Mouse (Mus musculus): Measurements from ENCODE around the gene Bmper. TPM values are rescaled to one million over a fixed set of nuclear protein-coding genes. Genes with fewer than 3 reads are reported as not detected.

The Bmper gene
- polyA plus RNA-seq, 1 experiment from 2014 or later: 10.9 TPM

DNA sequence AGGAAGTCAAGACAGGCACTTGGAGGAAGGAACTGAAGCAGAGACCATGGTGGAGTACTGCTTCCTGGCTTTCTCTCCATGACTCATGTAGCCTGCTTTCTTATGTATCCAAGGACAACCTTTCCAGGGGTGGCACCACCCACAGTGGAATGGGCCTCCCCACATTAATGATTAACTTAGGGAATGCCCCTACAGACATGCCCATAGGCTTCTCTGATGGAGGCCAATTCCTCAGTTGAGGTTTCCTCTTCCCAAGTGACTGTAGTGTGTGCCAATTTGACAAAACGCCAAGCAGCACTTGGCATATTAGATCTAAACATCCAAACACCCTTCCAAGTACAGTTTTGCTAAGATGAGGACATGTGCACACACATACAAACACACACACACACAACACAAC, 23.0 kb upstream of the Bmper start:
- no peaks in the 10 kb centered on the region for H3K9me3 ChIP-seq (replicated peaks; ENCODE audit: control insufficient read depth, low read length)
- 0 out of 2 replicates have a peak, but pooled peaks cover 3% of the 10 kb centered on the region for H3K27me3 ChIP-seq (ENCODE audit: control insufficient read depth, insufficient read depth, low read length)
- ATAC-seq (replicated peaks; ENCODE audit: insufficient number of reproducible peaks, low FRiP score, low TSS enrichment): no peak
- WGBS (ENCODE audit: insufficient replicate concordance): 78% methylated on average over 1 of the region's 1 CpGs
- peaks cover 5% of the 10 kb centered on the region; the same call in 1 of the 2 replicates for H3K4me1 ChIP-seq (ENCODE audit: control insufficient read depth, insufficient read depth, low read length)
- H3K4me2 ChIP-seq: no peak overlapping the region
- no peak overlapping the region for H3K27ac ChIP-seq (ENCODE audit: low read depth, low read length)
- H3K9ac ChIP-seq (ENCODE audit: low read depth, low read length): no peak overlapping the region
- H3K36me3 ChIP-seq (ENCODE audit: control insufficient read depth, insufficient read depth, low read length): no peaks in the 10 kb centered on the region
- no peak overlapping the region for H3K4me3 ChIP-seq (ENCODE audit: low read depth, low read length)

DNA sequence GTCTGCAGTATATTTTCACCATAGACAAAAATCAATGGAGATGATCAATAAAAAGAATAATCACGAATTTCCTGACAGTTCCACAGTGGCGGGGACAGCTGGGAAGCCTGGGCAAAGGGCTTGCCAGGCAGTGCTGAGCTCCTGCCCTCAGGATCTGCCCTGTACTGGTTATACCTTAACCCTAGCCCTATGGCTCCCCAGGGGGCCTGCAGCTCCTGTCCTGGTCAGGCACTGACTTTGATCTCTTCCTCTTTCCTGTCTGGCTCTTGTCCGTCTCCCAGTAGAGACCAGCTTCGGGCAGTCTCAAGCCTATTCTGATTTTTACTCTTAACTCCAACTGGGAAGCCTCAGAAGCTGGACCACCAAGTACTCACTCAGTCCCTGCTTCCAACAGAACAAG, 22.0 kb upstream of the Bmper start:
- Histone ChIP-seq H3K27ac (ENCODE audit: low read depth, low read length) (no peak overlapping the region), H3K4me1 (ENCODE audit: control insufficient read depth, insufficient read depth, low read length) (peaks cover 7% of the 10 kb centered on the region; the same call in 1 of the 2 replicates), H3K27me3 (ENCODE audit: control insufficient read depth, insufficient read depth, low read length) (0 out of 2 replicates have a peak, but pooled peaks cover 3% of the 10 kb centered on the region), H3K36me3 (ENCODE audit: control insufficient read depth, insufficient read depth, low read length) (no peaks in the 10 kb centered on the region), H3K4me3 (ENCODE audit: low read depth, low read length) (no peak overlapping the region), H3K9ac (ENCODE audit: low read depth, low read length) (no peak overlapping the region), H3K9me3 (replicated peaks; ENCODE audit: control insufficient read depth, low read length) (no peaks in the 10 kb centered on the region), H3K4me2 (no peak overlapping the region)
- ATAC-seq (replicated peaks; ENCODE audit: insufficient number of reproducible peaks, low FRiP score, low TSS enrichment): no peak
- 69% methylated on average over 4 of the region's 4 CpGs for WGBS (ENCODE audit: insufficient replicate concordance)

DNA sequence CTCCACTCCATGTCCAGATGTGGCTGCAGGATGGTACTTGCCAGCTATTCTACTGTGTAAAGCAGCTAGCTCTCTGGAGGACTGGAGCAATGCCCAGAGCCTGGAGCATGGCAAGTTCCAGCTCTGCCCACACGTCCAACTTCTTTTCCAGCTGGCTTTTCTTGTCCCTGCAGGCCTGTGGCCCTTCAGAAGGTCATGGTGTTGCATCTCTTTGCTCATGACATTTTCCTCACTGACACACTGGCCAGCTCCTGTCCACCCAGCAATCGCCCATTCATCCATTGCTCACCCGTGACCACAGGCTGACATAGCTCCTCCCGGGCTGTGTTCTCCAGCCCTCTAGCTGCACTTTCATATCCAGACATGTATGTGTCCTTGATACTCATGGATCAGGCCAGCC, 20.4 kb upstream of the Bmper start:
- 0 out of 2 replicates have a peak, but pooled peaks cover 3% of the 10 kb centered on the region for H3K27me3 ChIP-seq (ENCODE audit: control insufficient read depth, insufficient read depth, low read length)
- H3K4me2 ChIP-seq: no peak overlapping the region
- 71% methylated on average over 4 of the region's 4 CpGs for WGBS (ENCODE audit: insufficient replicate concordance)
- H3K4me1 ChIP-seq (ENCODE audit: control insufficient read depth, insufficient read depth, low read length): peaks cover 7% of the 10 kb centered on the region; the same call in 1 of the 2 replicates
- ATAC-seq (replicated peaks; ENCODE audit: insufficient number of reproducible peaks, low FRiP score, low TSS enrichment): no peak
- no peak overlapping the region for H3K27ac ChIP-seq (ENCODE audit: low read depth, low read length)
- H3K36me3 ChIP-seq (ENCODE audit: control insufficient read depth, insufficient read depth, low read length): no peaks in the 10 kb centered on the region
- no peak overlapping the region for H3K4me3 ChIP-seq (ENCODE audit: low read depth, low read length)
- H3K9me3 ChIP-seq (replicated peaks; ENCODE audit: control insufficient read depth, low read length): no peaks in the 10 kb centered on the region
- no peak overlapping the region for H3K9ac ChIP-seq (ENCODE audit: low read depth, low read length)

DNA sequence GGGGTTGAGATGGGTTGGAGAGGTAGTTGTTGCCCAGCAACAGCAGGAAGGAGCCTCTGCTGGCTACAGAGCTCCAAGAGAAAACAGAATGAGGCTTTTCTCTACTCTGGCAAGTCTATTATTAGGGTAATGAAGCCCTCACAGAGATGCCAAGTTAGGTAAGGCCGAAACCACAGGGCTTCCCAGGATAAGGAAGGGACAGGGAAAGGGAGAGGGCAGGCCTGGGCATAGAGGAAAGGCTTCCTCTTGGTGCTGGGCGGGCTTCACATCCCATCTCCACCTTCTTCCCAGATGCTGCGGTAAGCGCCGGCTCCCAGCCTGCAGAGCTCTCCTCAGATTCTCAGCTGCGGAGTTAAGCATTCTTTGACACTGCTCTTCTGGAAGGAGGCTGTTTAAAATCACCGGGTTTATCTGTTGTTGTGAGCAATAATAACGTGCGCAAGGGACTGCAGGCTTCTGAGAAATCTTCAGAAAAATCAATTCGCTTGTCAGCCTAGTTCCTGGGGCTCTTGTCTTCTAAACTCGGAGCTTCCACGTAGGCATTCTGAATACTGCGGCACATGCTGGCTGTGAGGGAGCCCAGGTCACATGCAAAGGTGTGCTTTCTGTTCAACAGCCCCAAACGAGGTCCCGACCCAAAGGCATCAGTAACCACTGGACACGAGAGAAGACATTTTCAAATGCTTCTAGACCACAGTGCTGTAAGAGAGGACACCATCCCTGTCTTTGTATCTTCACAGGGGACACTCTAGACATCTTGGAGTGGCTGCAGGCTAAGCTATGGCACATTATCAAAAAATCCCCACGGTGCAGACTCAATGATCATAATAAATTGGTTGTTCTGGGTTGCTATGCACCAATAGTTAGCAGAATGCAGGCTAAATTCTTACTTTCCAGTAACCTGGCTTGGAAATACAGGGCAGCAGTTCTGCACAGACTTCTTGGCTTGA, 18.3 kb upstream of the Bmper start:
- H3K4me3 ChIP-seq (ENCODE audit: low read depth, low read length): peak overlapping the region; percentile 13; the same call in 1 of the 2 replicates
- WGBS (ENCODE audit: insufficient replicate concordance): 9% methylated on average over 17 of the region's 17 CpGs
- peaks cover 7% of the 10 kb centered on the region; the same call in 1 of the 2 replicates for H3K4me1 ChIP-seq (ENCODE audit: control insufficient read depth, insufficient read depth, low read length)
- H3K27ac ChIP-seq (ENCODE audit: low read depth, low read length): no peak overlapping the region
- no peaks in the 10 kb centered on the region for H3K9me3 ChIP-seq (replicated peaks; ENCODE audit: control insufficient read depth, low read length)
- no peak for ATAC-seq (replicated peaks; ENCODE audit: insufficient number of reproducible peaks, low FRiP score, low TSS enrichment)
- 0 out of 2 replicates have a peak, but pooled peaks cover 3% of the 10 kb centered on the region for H3K27me3 ChIP-seq (ENCODE audit: control insufficient read depth, insufficient read depth, low read length)
- no peaks in the 10 kb centered on the region for H3K36me3 ChIP-seq (ENCODE audit: control insufficient read depth, insufficient read depth, low read length)
- H3K9ac ChIP-seq (ENCODE audit: low read depth, low read length): 0 out of 2 replicates have a peak overlapping the region, but pooled peaks have one; percentile 24
- peak overlapping the region; percentile 56 for H3K4me2 ChIP-seq

DNA sequence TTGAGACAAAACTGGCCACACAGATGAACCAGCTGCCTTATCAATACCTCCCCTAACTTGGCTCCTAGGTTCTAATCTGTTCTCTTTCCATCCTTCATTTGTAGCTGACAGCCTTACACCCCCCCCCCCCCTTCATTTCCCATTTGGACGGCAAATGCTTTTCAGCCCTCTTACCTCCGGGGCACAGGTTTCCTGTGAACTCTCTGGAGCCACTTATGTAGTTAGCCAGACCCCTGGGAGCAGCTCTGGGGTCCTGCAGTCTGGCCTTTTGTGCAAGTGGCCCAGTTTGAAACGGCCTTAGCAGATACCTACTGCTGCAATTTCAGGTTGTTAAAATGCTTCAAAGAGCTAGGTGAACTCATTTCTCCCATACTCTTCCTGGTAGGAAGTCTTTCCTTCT, 17.6 kb upstream of the Bmper start:
- Histone ChIP-seq H3K4me1 (ENCODE audit: control insufficient read depth, insufficient read depth, low read length) (peaks cover 7% of the 10 kb centered on the region; the same call in 1 of the 2 replicates), H3K4me3 (ENCODE audit: low read depth, low read length) (no peak overlapping the region), H3K4me2 (no peak overlapping the region), H3K9me3 (replicated peaks; ENCODE audit: control insufficient read depth, low read length) (no peaks in the 10 kb centered on the region), H3K9ac (ENCODE audit: low read depth, low read length) (no peak overlapping the region), H3K27ac (ENCODE audit: low read depth, low read length) (no peak overlapping the region), H3K36me3 (ENCODE audit: control insufficient read depth, insufficient read depth, low read length) (no peaks in the 10 kb centered on the region), H3K27me3 (ENCODE audit: control insufficient read depth, insufficient read depth, low read length) (0 out of 2 replicates have a peak, but pooled peaks cover 3% of the 10 kb centered on the region)
- 6% methylated on average over 3 of the region's 3 CpGs for WGBS (ENCODE audit: insufficient replicate concordance)
- no peak for ATAC-seq (replicated peaks; ENCODE audit: insufficient number of reproducible peaks, low FRiP score, low TSS enrichment)

DNA sequence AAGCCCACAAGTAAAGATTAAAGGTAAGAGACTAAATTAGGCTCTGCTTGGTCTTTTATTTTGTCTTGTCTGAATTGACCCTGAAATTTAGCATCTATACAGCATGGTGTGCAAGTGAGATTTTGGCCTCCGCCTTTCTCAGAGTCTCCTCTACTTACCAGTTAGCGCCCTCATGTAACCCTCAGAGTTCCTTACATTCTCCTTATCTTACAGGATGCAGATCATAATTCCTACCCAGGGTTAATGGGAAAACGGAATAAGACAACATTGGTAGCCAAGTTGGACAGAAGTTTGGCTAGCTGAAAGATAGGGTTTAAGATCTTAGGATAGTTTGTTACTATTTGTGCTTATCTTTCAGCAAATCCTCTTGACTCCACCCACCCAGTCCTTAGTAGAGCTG, 17.1 kb upstream of the Bmper start:
- no peaks in the 10 kb centered on the region for H3K36me3 ChIP-seq (ENCODE audit: control insufficient read depth, insufficient read depth, low read length)
- no peak overlapping the region for H3K27ac ChIP-seq (ENCODE audit: low read depth, low read length)
- 0 out of 2 replicates have a peak, but pooled peaks cover 3% of the 10 kb centered on the region for H3K27me3 ChIP-seq (ENCODE audit: control insufficient read depth, insufficient read depth, low read length)
- WGBS (ENCODE audit: insufficient replicate concordance): 45% methylated on average over 3 of the region's 3 CpGs
- H3K4me1 ChIP-seq (ENCODE audit: control insufficient read depth, insufficient read depth, low read length): peaks cover 7% of the 10 kb centered on the region; the same call in 1 of the 2 replicates
- no peaks in the 10 kb centered on the region for H3K9me3 ChIP-seq (replicated peaks; ENCODE audit: control insufficient read depth, low read length)
- no peak overlapping the region for H3K4me2 ChIP-seq
- no peak overlapping the region for H3K4me3 ChIP-seq (ENCODE audit: low read depth, low read length)
- no peak for ATAC-seq (replicated peaks; ENCODE audit: insufficient number of reproducible peaks, low FRiP score, low TSS enrichment)
- no peak overlapping the region for H3K9ac ChIP-seq (ENCODE audit: low read depth, low read length)

DNA sequence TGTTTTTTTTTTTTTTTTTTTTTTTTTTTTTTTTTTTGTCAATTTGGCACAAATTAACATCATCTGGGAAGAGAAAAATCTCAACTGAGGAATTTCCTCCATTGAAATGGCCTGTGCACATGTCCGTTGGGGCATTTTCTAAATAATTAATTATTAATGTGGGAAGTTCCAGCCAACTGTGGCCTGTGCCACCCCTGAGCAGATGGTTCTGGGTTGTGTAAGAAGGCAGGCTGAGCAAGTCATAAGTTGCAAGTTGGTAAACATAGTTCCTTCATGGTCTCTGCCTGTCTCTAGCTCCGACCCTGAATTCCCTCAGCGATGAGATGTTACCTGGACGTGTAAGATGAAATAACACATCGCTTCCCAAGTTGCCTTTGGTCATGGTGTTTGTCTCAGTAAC, 16.7 kb upstream of the Bmper start:
- H3K4me2 ChIP-seq: no peak overlapping the region

DNA sequence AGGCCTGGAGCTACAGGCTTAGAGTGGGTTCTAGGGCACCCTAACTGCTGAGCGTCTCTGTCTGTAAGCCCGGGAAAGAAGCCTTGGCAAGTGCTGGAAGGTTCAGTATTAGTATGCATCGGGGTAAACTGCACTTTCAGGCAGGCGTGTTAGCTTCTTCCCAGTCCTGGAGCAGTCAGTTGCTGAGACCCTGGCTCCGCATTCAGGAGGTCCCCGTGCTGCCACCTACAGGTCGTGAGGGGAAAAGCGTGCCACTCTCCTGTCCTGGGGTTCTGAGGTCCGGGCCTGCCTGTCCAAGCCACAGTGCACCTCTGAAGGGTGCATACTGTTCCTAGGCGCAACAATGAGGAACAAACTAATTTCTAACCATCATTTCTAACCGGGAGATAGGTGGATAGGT, 10.6 kb upstream of the Bmper start:
- 5% methylated on average over 11 of the region's 11 CpGs for WGBS (ENCODE audit: insufficient replicate concordance)
- H3K27ac ChIP-seq (ENCODE audit: low read depth, low read length): no peak overlapping the region
- no peaks in the 10 kb centered on the region for H3K4me1 ChIP-seq (ENCODE audit: control insufficient read depth, insufficient read depth, low read length)
- H3K9ac ChIP-seq (ENCODE audit: low read depth, low read length): no peak overlapping the region
- H3K4me2 ChIP-seq: no peak overlapping the region
- H3K9me3 ChIP-seq (replicated peaks; ENCODE audit: control insufficient read depth, low read length): no peaks in the 10 kb centered on the region
- no peak for ATAC-seq (replicated peaks; ENCODE audit: insufficient number of reproducible peaks, low FRiP score, low TSS enrichment)
- no peaks in the 10 kb centered on the region for H3K27me3 ChIP-seq (ENCODE audit: control insufficient read depth, insufficient read depth, low read length)
- H3K4me3 ChIP-seq (ENCODE audit: low read depth, low read length): no peak overlapping the region
- H3K36me3 ChIP-seq (ENCODE audit: control insufficient read depth, insufficient read depth, low read length): no peaks in the 10 kb centered on the region

More for the DNA sequence above, 16.7 kb upstream of the Bmper start:
- 85% methylated on average over 5 of the region's 5 CpGs for WGBS (ENCODE audit: insufficient replicate concordance)
- Histone ChIP-seq H3K27ac (ENCODE audit: low read depth, low read length) (no peak overlapping the region), H3K4me3 (ENCODE audit: low read depth, low read length) (no peak overlapping the region), H3K27me3 (ENCODE audit: control insufficient read depth, insufficient read depth, low read length) (0 out of 2 replicates have a peak, but pooled peaks cover 3% of the 10 kb centered on the region), H3K36me3 (ENCODE audit: control insufficient read depth, insufficient read depth, low read length) (no peaks in the 10 kb centered on the region), H3K4me1 (ENCODE audit: control insufficient read depth, insufficient read depth, low read length) (peaks cover 7% of the 10 kb centered on the region; the same call in 1 of the 2 replicates), H3K9me3 (replicated peaks; ENCODE audit: control insufficient read depth, low read length) (no peaks in the 10 kb centered on the region), H3K9ac (ENCODE audit: low read depth, low read length) (no peak overlapping the region)
- no peak for ATAC-seq (replicated peaks; ENCODE audit: insufficient number of reproducible peaks, low FRiP score, low TSS enrichment)
